Mouse (Mus musculus): ENCODE measurements at regions not wholly inside any gene's neighbourhood (a gene's known extent, or its start where the extent isn't known, plus 50 kb on each side); places are given as distances from the start of the nearest gene placed in this dataset.

DNA sequence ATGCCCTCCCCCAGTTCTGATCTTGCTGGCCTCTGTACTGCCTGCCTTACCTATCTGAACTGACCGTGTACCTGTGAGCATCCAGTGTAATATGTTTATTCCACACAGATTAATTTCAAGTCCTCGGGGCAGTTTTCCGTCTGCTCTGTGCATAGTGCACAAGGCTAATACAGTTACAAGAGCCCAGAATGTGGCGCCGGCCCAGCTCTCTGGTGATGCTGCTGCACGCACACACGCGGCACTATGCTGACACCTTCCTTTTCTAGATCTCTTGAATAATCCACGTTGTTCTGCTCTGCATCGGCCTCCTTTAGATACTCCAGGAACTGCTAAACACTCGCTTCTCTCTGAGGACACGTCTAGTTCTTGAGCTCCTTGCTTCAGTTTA, 55.9 kb upstream of the Cpsf6 start:
- no peak for DNase-seq (ENCODE audit: low spot score)

DNA sequence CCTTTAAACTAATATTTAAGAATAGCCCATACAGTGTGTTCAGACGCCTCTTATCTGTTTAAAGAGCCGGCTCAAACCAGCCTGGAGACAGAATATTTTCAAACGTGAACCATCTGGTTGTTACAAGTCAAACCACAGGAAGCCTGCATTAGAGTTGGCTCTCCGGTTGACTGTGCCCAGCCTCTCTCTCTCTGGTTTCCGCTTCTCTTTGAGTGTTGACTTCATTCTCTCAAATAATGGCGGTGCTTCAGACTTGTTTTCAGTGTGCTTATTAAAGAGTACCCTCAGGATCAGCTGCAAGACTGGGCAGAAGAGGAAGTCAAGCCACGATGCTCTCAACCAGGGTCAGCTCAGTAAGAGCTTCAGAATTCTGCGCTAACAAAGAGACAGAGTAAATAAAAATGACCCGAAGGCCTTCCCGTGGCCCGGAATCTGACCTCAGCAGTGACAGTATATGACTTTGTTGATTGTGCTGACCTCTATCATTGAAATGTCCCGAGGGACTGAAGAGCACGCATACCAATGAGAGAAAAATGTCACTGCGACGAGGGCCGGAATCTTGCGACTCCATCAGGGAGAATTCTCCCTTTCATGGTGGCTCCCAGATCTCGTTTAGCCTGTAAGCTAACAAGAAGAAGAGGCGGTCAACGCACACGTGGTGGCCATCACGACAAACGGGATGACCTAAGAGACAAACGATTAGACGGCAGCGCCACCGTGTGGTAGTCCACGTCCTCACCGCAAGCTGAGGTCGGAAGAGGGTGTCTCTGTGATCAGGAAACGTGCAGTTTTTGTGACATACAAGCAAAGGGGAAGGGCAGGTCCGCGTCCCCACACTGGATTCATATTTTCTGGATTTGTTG, 55.3 kb upstream of the Cpsf6 start:
- peak; percentile 85 for DNase-seq (ENCODE audit: low spot score)

DNA sequence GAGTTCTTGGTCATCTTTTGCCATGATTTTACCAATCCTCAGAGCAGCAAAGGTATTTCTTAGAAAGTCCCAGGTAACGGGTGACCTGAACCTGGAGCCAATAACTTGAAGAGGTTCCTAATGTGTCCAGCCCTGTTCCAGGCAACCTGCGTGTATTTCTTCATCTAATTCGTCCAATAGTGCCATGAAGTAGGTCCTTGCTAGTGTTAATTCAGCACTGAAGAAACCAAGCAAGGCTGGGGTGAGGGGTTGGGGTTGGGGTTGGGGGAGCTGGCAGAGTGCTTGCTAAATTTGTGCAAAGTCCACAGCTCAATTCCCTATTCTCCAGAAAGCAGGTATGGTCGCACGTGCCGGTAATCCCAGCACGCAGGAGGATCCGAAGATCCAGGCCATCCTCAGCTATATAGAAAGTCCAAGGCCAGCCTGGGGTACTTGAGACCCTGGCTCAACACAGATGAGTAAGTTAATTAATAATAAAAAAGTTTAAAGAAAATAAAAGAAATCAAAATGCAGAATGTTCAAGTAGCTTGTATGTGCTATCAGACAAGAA, 54.6 kb upstream of the Cpsf6 start:
- DNase-seq (ENCODE audit: low spot score) = no peak

DNA sequence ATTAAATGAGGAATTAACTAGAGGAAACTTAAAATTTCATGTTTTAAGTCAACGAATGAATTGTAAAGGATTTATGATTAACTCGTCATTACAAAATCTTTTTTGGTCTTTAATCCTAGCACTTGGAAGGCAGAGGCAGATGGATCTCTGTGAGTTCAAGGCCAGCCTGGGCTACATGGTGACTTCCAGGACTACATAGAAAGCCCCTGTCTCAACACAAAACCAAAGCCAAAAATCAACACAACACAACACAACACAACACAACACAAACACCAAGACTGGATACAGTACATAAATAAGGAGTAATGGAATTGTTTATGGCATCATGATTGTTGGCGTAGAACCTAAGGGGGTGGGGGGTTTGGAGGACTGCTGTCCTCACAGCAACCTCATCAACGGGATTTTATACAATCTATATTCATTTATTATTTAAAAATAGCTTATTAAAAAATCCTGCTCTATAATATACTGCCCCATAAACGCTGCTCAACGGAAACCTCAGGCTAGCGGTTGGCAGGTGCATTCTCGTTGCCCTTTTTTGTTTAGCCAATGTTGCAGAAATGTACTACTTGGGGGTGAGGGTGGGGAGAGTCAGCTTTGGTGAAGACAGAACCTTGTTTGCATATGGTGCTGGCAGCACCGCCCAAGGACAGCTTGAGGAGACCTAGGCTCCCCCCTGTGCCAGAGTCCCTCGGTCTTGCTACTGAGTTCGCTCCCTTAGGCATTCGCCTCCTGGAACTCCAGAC, 53.9 kb upstream of the Cpsf6 start:
- DNase-seq (ENCODE audit: low spot score) = no peak

DNA sequence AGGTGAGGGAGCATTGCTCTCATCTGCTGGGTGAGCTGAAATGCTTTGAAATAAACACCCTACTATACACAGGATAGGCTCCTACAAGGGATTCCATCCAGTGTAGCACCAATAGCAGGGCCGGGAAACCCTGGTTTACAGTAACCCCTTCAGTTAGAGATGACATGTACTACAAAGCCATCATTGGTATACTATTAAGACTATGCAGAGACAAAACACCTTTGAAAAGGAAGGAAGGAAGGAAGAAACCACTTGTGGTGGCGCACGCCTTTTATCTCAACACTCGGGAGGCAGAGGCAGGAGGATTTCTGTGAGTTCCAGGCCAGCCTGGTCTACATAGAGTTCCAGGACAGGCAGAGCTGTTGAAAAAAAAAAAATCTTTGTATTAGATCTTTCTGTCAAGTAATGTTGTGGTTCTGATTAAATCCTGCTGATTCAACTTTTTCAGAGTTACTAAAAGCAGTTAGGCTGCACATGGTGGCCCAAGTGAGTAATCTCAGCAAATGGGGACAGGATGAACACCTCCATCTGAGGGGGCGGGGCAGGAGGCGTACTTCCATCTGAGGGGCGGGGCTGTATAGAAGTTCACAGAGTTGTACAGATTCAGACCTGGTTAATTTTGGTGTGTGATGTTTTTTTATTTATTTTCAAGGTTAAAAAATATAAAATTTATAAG, 53.2 kb upstream of the Cpsf6 start:
- no peak for DNase-seq (ENCODE audit: low spot score)

DNA sequence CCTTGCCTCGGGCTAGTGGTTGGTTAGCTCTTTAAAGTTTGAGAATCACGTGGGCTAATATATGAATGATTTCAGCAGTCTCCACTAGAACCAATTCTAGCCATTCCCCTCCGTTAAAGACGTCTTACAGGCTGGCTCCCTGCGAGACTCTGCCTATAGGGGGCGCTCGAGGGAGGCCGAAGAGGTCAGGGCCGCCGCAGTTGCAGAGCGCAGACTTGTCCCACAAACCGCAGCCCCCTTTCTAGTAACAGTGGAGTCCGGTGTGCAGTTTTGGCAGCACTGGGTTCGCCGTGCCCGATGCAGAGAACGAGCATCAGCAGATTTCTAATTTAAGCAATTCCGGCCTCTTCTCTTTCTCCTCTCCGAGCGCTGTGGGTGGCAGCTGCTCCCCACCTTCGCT, 52.6 kb upstream of the Cpsf6 start:
- no peak for DNase-seq (ENCODE audit: low spot score)

DNA sequence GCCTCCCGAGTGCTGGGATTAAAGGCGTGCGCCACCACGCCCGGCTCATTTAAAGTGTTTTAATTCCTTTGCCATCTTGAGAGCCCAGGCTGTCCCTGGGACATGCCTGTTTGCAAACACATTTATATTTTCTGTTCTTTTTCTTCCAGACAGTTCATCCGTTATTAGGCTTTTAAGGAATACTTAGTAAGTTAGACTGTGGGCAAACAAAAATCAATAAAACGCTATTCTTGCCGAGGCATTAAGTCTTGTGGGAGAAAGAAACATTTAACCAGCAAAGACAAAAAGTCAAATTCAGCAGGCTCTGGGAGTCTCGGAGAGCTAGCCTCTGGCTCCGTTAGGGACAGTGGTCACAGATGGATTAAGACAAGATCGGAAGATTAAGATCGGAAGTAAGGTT, 52.0 kb upstream of the Cpsf6 start:
- no peak for DNase-seq (ENCODE audit: low spot score)

DNA sequence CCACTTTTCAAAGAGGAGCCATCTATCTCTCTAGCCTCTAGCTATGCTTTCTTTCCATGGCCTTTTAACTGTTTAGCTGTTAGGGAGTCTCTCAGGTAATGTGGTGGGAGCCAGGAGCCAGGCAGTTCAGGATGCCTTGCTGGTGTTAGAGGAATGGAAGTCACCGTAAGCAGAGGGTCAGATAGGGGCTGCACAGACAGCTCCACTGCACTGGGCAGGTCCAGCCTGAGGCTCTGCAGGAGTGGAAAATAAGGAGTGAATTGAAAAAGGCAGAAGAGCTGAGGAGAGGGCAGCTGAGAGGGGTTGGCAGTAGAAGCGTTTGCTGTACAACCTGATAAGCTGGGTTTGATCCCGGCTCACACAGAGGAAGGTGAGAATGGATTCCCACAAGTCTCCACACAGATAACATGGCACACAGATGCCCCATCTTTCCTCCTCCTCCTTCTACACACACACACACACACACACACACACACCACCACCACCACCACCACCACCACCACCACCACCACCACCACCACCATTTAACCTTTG, 51.3 kb upstream of the Cpsf6 start:
- no peak for DNase-seq (ENCODE audit: low spot score)

DNA sequence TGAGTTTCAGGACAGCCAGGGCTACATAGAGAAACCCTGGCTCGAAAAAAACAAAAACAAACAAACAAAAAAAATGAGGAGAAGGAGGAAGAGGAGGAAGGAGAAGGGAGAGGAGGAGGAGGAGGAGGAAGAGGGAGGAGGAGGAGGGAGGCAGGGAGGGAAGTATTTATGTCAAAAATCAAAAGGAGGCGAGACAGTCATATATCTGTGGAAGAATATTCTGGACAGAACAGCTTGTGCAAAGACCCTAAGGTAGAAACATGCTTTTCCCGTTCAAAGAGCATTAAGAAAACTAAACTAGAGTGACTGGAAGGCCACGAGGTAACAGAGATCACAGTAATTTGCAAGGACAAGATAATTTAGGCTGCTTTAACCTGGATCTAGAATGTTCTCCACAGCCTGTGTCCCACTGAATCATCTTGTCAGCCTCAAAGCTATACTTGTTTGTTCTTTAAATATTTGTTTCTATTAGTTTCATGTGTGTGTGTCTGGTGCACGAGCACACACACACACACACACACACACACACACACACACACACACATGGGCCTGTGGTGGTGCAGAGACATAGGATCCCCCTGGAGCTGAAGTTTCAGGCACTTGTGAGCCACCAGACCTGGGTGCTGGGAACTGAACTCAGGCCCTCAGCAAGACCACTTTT, 50.5 kb upstream of the Cpsf6 start:
- no peak for DNase-seq (ENCODE audit: low spot score)

DNA sequence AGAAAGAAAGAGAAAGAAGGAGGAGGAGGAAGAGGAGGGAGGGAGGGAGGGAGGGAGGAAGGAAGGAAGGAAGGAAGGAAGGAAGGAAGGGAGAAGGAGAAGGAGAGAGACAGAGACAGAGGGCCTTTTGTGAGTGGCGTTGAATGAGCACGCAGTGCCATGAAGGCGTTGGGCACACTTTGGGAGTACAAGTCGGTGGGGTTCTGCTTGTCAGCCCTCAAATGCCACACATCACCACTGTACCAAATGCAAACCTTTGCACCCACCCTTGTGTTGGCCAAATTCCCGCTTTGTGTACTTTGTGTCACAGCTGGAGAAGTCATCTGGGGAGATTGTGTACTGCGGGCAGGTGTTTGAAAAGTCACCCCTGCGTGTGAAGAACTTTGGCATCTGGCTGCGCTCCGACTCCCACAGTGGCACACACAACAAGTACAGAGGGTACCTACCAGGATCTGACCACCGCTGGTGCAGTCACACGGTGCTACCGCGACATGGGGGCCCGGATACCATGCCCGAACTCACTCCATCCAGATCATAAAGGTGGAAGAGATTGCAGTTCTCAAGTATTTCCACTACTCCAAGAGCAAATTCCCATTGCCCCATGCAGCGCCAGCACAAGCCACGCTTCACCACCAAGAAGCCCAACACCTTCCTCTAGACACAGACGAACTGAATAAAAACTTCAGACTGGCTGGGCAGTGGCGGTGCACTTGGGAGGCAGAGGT, 49.8 kb upstream of the Cpsf6 start:
- DNase-seq (ENCODE audit: low spot score) = no peak
